Mouse (Mus musculus) v-Abl transformed pro-B cells (cell line): ENCODE results near the gene Uqcr11.

Experiments
- in situ Hi-C, 2 experiments: fragments of 400-800 bp; cut with MboI; formaldehyde crosslinking; loops; one replicate each; pipeline ENCODE4 v1.15.1; 2025; ENCODE audit not compliant: unreplicated experiment in 2 of 2

Uqcr11 gene

GRCm38 (mm10) chr10:80355431-80355830 lies 51.2 kb downstream of the Uqcr11 start:
- in situ Hi-C loops: no loop called here
